Mouse (Mus musculus) megakaryocyte, embryonic 14.5 days (primary cell): ENCODE measurements around the gene Cts8.

Experiments used
- FLI1 ChIP-seq: IDR thresholded peaks from 2 replicates; pipeline ENCODE4 v1.6.1; 2012; ENCODE audit warnings: low read length, inconsistent platforms, mixed read lengths
- GATA1 ChIP-seq: IDR thresholded peaks from 3 replicates; pipeline ENCODE4 v1.6.1; 2012; ENCODE audit warnings: mixed read lengths, low read length, inconsistent platforms, borderline replicate concordance

DNA sequence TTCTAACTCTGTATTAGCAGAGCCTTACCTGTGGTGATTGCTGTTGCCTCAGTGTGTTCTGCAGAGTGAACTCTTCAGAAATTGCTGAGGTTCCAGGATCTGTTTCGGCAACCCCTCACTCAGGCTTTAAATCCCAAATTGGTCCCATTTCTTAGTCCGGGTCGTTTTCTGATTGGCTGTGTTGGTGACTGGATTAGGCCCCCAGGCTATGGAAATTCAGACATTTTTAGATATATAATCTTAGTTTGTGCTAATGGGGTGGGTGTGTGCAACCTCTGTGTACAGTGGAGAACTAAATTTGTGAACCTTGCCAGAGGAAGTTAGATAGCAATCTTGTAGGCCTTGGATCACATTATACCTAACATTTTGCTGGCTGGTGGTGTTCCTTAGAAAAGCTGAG, 51.8 kb downstream of the Cts8 start, which contains the start of gene Cts6:
- TF ChIP-seq GATA1: no peak
- TF ChIP-seq FLI1: no peak
